Mouse (Mus musculus): Measurements from ENCODE around the gene Tbx1.

GRCm38 (mm10) chr16:18608226-18608625 is 17.8 kb upstream of the Tbx1 start:
- no peak for TF ChIP-seq CTCF (IDR thresholded peaks at IDR 0.05)
- TF ChIP-seq EP300 (IDR thresholded peaks at IDR 0.05), result no peak

All from lung, postnatal 0 days (tissue).